Mouse (Mus musculus): ENCODE data around the gene Nuak1. TPM values are rescaled to one million over a fixed set of nuclear protein-coding genes. Genes with fewer than 3 reads are reported as not detected.

The Nuak1 gene
- polyA plus RNA-seq, 1 experiment from 2014 or later = 5.7 TPM

DNA sequence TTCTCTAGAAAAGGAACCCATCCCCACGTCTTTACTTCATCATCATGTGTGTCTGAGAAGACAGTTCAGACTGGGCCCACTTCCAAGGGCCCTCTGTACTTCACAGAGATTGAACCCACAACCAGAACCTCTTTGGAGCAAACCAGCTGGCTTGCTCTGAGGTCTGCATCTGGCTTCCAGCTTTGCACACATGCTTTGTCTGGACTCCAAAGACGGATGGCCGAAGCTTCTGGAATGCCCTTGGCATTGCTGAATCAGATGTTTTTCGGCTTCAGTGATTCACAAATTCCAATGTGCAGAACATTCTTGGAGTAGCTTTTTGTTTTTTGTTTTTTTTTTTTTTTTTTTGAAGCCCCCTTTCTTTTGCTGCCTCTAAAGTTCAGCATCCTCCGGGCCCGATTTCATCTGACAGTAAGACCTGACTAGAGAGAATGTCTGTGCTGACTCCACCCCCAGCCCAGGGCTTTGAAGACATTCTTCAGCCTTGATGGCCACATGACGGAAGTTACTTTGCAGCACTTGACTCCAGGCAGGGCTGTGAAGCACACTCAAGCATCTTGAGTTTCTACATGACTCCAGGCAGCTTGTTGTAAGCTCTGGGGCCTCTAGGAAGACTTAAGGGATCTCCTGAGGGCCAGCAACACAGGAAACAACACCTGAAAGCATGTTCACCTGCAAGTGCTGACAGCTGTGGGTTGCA is 75.1 kb downstream of the Nuak1 start:
- H3K27me3 ChIP-seq (ENCODE audit: control insufficient read depth, insufficient read depth, low read length) = no peaks in the 10 kb centered on the region
- H3K9me3 ChIP-seq (ENCODE audit: control insufficient read depth, low read length) = no peaks in the 10 kb centered on the region
- DNase-seq (ENCODE audit: low spot score) (no peak), ATAC-seq (ENCODE audit: low FRiP score) (no peak)
- H3K4me3 ChIP-seq (ENCODE audit: low read depth, low read length) = no peak overlapping the region
- no peak overlapping the region for H3K9ac ChIP-seq (ENCODE audit: low read depth, low read length)
- no peaks in the 10 kb centered on the region for H3K4me1 ChIP-seq (replicated peaks; ENCODE audit: control insufficient read depth, insufficient read depth, low read length)
- no peak overlapping the region for H3K27ac ChIP-seq (ENCODE audit: low read depth, low read length)
- 87% methylated on average over 7 of the region's 7 CpGs for WGBS
- H3K36me3 ChIP-seq (ENCODE audit: control insufficient read depth, insufficient read depth, low read length) = no peaks in the 10 kb centered on the region
- H3K4me2 ChIP-seq (replicated peaks; ENCODE audit: low read depth, low read length) = no peak overlapping the region

DNA sequence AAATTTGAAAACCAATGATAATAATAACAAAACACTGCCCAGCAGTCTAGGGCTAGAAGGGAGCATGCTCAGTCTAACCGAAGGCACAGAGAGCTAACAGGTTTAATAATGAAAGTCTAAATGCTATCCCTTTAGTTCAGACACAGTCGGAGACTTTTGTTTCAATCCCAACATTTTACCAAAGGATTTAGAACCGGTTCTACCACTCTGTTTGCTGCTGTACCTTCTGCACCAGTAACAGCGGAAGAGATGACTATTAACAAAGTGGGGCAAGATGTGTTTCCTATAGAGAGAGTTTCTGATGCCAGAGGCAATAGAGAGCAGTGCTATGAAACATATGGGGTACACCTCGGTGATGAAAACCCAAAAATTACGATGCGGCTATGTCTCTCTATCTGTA is 76.6 kb downstream of the Nuak1 start:
- H3K27me3 ChIP-seq (ENCODE audit: control insufficient read depth, insufficient read depth, low read length) = no peaks in the 10 kb centered on the region
- no peaks in the 10 kb centered on the region for H3K9me3 ChIP-seq (ENCODE audit: control insufficient read depth, low read length)
- H3K27ac ChIP-seq (ENCODE audit: low read depth, low read length) = no peak overlapping the region
- H3K4me2 ChIP-seq (replicated peaks; ENCODE audit: low read depth, low read length) = no peak overlapping the region
- H3K36me3 ChIP-seq (ENCODE audit: control insufficient read depth, insufficient read depth, low read length) = no peaks in the 10 kb centered on the region
- DNase-seq (ENCODE audit: low spot score) (no peak), ATAC-seq (ENCODE audit: low FRiP score) (no peak)
- WGBS = 84% methylated on average over 7 of the region's 7 CpGs
- no peak overlapping the region for H3K9ac ChIP-seq (ENCODE audit: low read depth, low read length)
- no peaks in the 10 kb centered on the region for H3K4me1 ChIP-seq (replicated peaks; ENCODE audit: control insufficient read depth, insufficient read depth, low read length)
- H3K4me3 ChIP-seq (ENCODE audit: low read depth, low read length) = no peak overlapping the region

DNA sequence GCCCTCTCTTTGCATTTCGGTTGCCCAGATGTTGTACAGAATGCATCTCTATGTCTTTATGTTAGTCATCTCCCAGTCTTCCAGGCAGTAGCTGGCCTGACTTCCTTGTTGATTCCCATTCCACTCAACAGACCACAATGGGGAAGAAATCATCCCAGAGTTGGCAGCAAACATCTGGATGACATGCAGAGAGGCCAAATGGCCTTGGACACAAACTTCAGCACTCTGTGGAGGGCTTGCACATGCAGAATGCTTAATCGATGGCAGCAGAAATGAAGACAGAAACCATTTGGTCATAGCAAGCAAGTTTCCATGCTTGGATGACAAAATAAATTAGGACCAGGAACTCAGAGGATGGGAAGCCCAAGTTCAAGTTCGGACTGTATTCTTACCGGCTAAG is 79.4 kb downstream of the Nuak1 start:
- DNase-seq (ENCODE audit: low spot score) (no peak), ATAC-seq (ENCODE audit: low FRiP score) (no peak)
- no peak overlapping the region for H3K27ac ChIP-seq (ENCODE audit: low read depth, low read length)
- no peaks in the 10 kb centered on the region for H3K9me3 ChIP-seq (ENCODE audit: control insufficient read depth, low read length)
- no peak overlapping the region for H3K9ac ChIP-seq (ENCODE audit: low read depth, low read length)
- H3K36me3 ChIP-seq (ENCODE audit: control insufficient read depth, insufficient read depth, low read length) = no peaks in the 10 kb centered on the region
- H3K4me2 ChIP-seq (replicated peaks; ENCODE audit: low read depth, low read length) = no peak overlapping the region
- no peaks in the 10 kb centered on the region for H3K27me3 ChIP-seq (ENCODE audit: control insufficient read depth, insufficient read depth, low read length)
- WGBS = 97% methylated on average over 4 of the region's 4 CpGs
- no peak overlapping the region for H3K4me3 ChIP-seq (ENCODE audit: low read depth, low read length)
- H3K4me1 ChIP-seq (replicated peaks; ENCODE audit: control insufficient read depth, insufficient read depth, low read length) = no peaks in the 10 kb centered on the region

DNA sequence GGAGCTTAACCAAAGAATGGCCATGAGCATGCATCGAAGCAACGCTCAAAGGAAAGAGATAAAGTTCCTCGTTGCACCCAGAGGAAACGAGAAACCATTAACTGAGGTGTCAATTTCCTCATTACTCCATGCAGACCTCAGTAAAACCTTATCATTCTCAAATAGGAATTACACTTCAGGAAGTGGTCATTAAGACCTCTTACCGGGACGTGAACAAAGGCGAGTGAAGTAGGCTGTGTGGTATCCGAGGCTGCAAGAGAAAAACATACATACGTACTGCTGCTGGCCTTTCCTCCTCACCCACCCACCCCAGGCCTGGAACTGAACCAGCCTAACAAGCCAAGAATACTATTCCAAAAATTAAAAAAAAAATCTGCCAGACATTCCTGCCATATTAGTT is 80.0 kb downstream of the Nuak1 start:
- no peak overlapping the region for H3K4me3 ChIP-seq (ENCODE audit: low read depth, low read length)
- 89% methylated on average over 9 of the region's 9 CpGs for WGBS
- no peak for ATAC-seq (ENCODE audit: low FRiP score)
- no peaks in the 10 kb centered on the region for H3K4me1 ChIP-seq (replicated peaks; ENCODE audit: control insufficient read depth, insufficient read depth, low read length)
- no peak for DNase-seq (ENCODE audit: low spot score)
- H3K27ac ChIP-seq (ENCODE audit: low read depth, low read length) = no peak overlapping the region
- H3K27me3 ChIP-seq (ENCODE audit: control insufficient read depth, insufficient read depth, low read length) = no peaks in the 10 kb centered on the region
- H3K9ac ChIP-seq (ENCODE audit: low read depth, low read length) = no peak overlapping the region
- H3K36me3 ChIP-seq (ENCODE audit: control insufficient read depth, insufficient read depth, low read length) = no peaks in the 10 kb centered on the region
- H3K4me2 ChIP-seq (replicated peaks; ENCODE audit: low read depth, low read length) = no peak overlapping the region
- H3K9me3 ChIP-seq (ENCODE audit: control insufficient read depth, low read length) = no peaks in the 10 kb centered on the region

- ATAC-seq (ENCODE audit: low FRiP score) (no peak), DNase-seq (ENCODE audit: low spot score) (no peak)
- Histone ChIP-seq H3K4me3 (ENCODE audit: low read depth, low read length) (no peak overlapping the region), H3K27ac (ENCODE audit: low read depth, low read length) (no peak overlapping the region), H3K36me3 (ENCODE audit: control insufficient read depth, insufficient read depth, low read length) (no peaks in the 10 kb centered on the region), H3K9ac (ENCODE audit: low read depth, low read length) (no peak overlapping the region), H3K4me2 (replicated peaks; ENCODE audit: low read depth, low read length) (no peak overlapping the region), H3K9me3 (ENCODE audit: control insufficient read depth, low read length) (no peaks in the 10 kb centered on the region), H3K4me1 (replicated peaks; ENCODE audit: control insufficient read depth, insufficient read depth, low read length) (no peaks in the 10 kb centered on the region), H3K27me3 (ENCODE audit: control insufficient read depth, insufficient read depth, low read length) (no peaks in the 10 kb centered on the region)
- 92% methylated on average over 4 of the region's 4 CpGs for WGBS
These were observed 81.7 kb downstream of the Nuak1 start for GRCm38 (mm10) chr10:84358738-84359120.

GRCm38 (mm10) chr10:84357997-84358737 is 82.2 kb downstream of the Nuak1 start:
- H3K4me1 ChIP-seq (replicated peaks; ENCODE audit: control insufficient read depth, insufficient read depth, low read length) = no peaks in the 10 kb centered on the region
- ATAC-seq (ENCODE audit: low FRiP score) (no peak), DNase-seq (ENCODE audit: low spot score) (no peak)
- H3K27ac ChIP-seq (ENCODE audit: low read depth, low read length) = no peak overlapping the region
- no peaks in the 10 kb centered on the region for H3K9me3 ChIP-seq (ENCODE audit: control insufficient read depth, low read length)
- no peak overlapping the region for H3K4me2 ChIP-seq (replicated peaks; ENCODE audit: low read depth, low read length)
- no peak overlapping the region for H3K4me3 ChIP-seq (ENCODE audit: low read depth, low read length)
- no peak overlapping the region for H3K9ac ChIP-seq (ENCODE audit: low read depth, low read length)
- 73% methylated on average over 4 of the region's 4 CpGs for WGBS
- H3K27me3 ChIP-seq (ENCODE audit: control insufficient read depth, insufficient read depth, low read length) = no peaks in the 10 kb centered on the region
- no peaks in the 10 kb centered on the region for H3K36me3 ChIP-seq (ENCODE audit: control insufficient read depth, insufficient read depth, low read length)

DNA sequence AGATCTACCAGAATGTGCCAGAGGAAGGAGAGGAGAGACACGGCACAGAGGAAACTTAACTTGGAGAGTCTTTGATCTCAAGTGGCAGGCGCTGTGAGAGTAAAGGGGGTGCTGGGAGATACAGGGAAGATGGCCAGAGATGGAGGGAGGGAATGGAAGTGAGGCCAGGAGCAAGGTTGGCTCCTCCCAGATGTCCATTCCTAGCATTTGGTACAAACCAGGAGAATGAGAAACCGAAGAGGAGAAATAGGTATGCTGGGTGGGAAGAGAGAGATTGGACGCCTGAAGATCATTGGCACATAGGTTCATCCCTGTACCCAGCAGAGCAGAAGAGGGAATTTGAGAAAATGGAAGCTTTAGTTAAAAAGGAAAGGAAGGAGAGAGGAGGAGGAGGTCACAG is 82.8 kb downstream of the Nuak1 start:
- ATAC-seq (ENCODE audit: low FRiP score) (no peak), DNase-seq (ENCODE audit: low spot score) (no peak)
- no peaks in the 10 kb centered on the region for H3K4me1 ChIP-seq (replicated peaks; ENCODE audit: control insufficient read depth, insufficient read depth, low read length)
- no peaks in the 10 kb centered on the region for H3K27me3 ChIP-seq (ENCODE audit: control insufficient read depth, insufficient read depth, low read length)
- H3K27ac ChIP-seq (ENCODE audit: low read depth, low read length) = no peak overlapping the region
- no peak overlapping the region for H3K4me3 ChIP-seq (ENCODE audit: low read depth, low read length)
- H3K9me3 ChIP-seq (ENCODE audit: control insufficient read depth, low read length) = no peaks in the 10 kb centered on the region
- no peaks in the 10 kb centered on the region for H3K36me3 ChIP-seq (ENCODE audit: control insufficient read depth, insufficient read depth, low read length)
- no peak overlapping the region for H3K4me2 ChIP-seq (replicated peaks; ENCODE audit: low read depth, low read length)
- no peak overlapping the region for H3K9ac ChIP-seq (ENCODE audit: low read depth, low read length)
- 86% methylated on average over 4 of the region's 4 CpGs for WGBS

DNA sequence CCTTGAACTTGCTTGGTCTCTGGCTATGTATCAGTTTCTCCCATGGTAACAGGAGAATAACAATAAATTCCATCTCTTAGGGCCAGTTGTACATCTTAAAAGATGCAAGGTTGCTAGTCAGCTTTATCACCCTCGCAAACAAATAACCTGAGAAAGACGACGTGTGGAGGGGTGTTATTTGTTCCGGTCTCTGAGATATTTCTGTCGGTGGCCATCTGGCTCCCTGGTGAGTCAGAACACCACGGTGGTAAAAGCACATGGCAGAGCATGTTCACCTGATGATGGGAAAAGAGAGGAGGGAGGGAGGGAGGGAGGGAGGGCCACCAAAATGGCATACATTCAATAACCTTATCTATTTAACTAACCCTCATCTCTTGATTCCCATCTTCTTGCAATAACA is 86.1 kb downstream of the Nuak1 start:
- Histone ChIP-seq H3K9me3 (ENCODE audit: control insufficient read depth, low read length) (no peaks in the 10 kb centered on the region), H3K36me3 (ENCODE audit: control insufficient read depth, insufficient read depth, low read length) (no peaks in the 10 kb centered on the region), H3K4me1 (replicated peaks; ENCODE audit: control insufficient read depth, insufficient read depth, low read length) (no peaks in the 10 kb centered on the region), H3K9ac (ENCODE audit: low read depth, low read length) (no peak overlapping the region), H3K27me3 (ENCODE audit: control insufficient read depth, insufficient read depth, low read length) (no peaks in the 10 kb centered on the region), H3K27ac (ENCODE audit: low read depth, low read length) (no peak overlapping the region), H3K4me3 (ENCODE audit: low read depth, low read length) (no peak overlapping the region), H3K4me2 (replicated peaks; ENCODE audit: low read depth, low read length) (no peak overlapping the region)
- WGBS = 86% methylated on average over 6 of the region's 6 CpGs
- ATAC-seq (ENCODE audit: low FRiP score) (no peak), DNase-seq (ENCODE audit: low spot score) (no peak)

- Histone ChIP-seq H3K9ac (ENCODE audit: low read depth, low read length) (no peak overlapping the region), H3K9me3 (ENCODE audit: control insufficient read depth, low read length) (no peaks in the 10 kb centered on the region), H3K4me3 (ENCODE audit: low read depth, low read length) (no peak overlapping the region), H3K36me3 (ENCODE audit: control insufficient read depth, insufficient read depth, low read length) (no peaks in the 10 kb centered on the region), H3K4me2 (replicated peaks; ENCODE audit: low read depth, low read length) (no peak overlapping the region), H3K27me3 (ENCODE audit: control insufficient read depth, insufficient read depth, low read length) (no peaks in the 10 kb centered on the region), H3K27ac (ENCODE audit: low read depth, low read length) (no peak overlapping the region), H3K4me1 (replicated peaks; ENCODE audit: control insufficient read depth, insufficient read depth, low read length) (no peaks in the 10 kb centered on the region)
- no peak for DNase-seq (ENCODE audit: low spot score)
- 75% methylated on average over 5 of the region's 5 CpGs for WGBS
- no peak for ATAC-seq (ENCODE audit: low FRiP score)
These were observed 94.7 kb downstream of the Nuak1 start for GRCm38 (mm10) chr10:84345730-84346129.

All from hindbrain, embryonic 11.5 days (tissue).